Mouse (Mus musculus): ENCODE data around the gene Zkscan8. TPM values are rescaled to one million over a fixed set of nuclear protein-coding genes. Genes with fewer than 3 reads are reported as not detected.
A peak's percentile ranks its signal among the peaks of the same experiment; 100 is the strongest.
"Not testable (repeated sequence)": the region's sequence is repeated elsewhere in the genome, so short reads cannot be mapped to it uniquely, and the experiment has no call there.

The Zkscan8 gene
- polyA plus RNA-seq, 1 experiment from 2014 or later = 11.0 TPM

DNA sequence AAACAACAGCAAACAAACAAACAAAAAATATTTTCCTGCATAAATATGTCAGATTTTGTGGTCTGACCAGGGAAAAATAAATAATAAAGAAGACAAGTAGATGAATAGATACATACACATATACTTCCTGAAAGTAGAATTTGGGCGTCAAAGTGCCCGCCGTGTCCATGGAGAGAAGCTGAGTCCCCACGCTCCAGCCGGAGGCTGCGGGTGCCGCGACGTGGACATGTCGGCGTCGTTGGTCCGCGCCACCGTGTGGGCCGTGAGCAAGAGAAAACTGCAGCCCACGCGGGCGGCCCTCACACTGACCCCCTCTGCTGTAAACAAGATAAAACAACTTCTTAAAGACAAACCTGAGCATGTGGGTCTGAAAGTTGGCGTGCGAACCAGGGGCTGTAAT is 35.8 kb downstream of the Zkscan8 start, which contains the start of gene AK157302:
TSS of gene AK157302 (plus strand) at position 144 of the 400 bp plus-strand sequence.
- Histone ChIP-seq H3K4me1 (replicated peaks; ENCODE audit: control insufficient read depth, insufficient read depth, low read length) (no peaks in the 10 kb centered on the region), H3K4me2 (replicated peaks; ENCODE audit: low read depth, low read length) (no peak within 1 kb of the TSS), H3K9me3 (ENCODE audit: control insufficient read depth, low read length) (no peaks in the 10 kb centered on the region), H3K4me3 (ENCODE audit: low read depth, low read length) (no peak within 1 kb of the TSS), H3K36me3 (ENCODE audit: control insufficient read depth, insufficient read depth, low read length) (no peaks in the 10 kb centered on the region), H3K27me3 (ENCODE audit: control insufficient read depth, insufficient read depth, low read length) (no peaks in the 10 kb centered on the region), H3K9ac (ENCODE audit: low read depth, low read length) (no peak within 1 kb of the TSS), H3K27ac (ENCODE audit: low read depth, low read length) (no peak within 1 kb of the TSS)
- WGBS = 92% methylated on average over 21 of the region's 21 CpGs
- DNase-seq (ENCODE audit: low spot score) (no peak), ATAC-seq (ENCODE audit: low FRiP score) (no peak)

DNA sequence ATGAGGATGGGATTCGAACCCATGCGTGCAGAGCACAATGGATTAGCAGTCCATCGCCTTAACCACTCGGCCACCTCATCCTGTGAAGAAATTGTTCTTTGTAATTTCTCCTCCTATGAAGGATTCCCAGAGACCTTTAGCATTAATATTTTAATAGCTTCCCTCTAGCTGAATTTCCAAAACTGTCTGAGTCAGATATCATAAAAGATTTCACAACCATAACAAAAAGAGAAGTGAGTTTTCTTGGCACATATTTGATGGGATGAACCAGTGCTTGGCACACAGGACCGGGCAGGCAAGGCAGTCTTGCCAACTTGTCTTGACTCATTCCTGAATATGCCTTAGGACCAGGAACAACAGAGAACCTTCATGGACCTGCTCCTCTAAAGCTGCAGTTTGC is 38.1 kb downstream of the Zkscan8 start:
- H3K27ac ChIP-seq (ENCODE audit: low read depth, low read length) = no peak overlapping the region
- no peak overlapping the region for H3K4me3 ChIP-seq (ENCODE audit: low read depth, low read length)
- H3K4me2 ChIP-seq (replicated peaks; ENCODE audit: low read depth, low read length) = no peak overlapping the region
- H3K9ac ChIP-seq (ENCODE audit: low read depth, low read length) = no peak overlapping the region
- no peaks in the 10 kb centered on the region for H3K27me3 ChIP-seq (ENCODE audit: control insufficient read depth, insufficient read depth, low read length)
- no peaks in the 10 kb centered on the region for H3K4me1 ChIP-seq (replicated peaks; ENCODE audit: control insufficient read depth, insufficient read depth, low read length)
- H3K36me3 ChIP-seq (ENCODE audit: control insufficient read depth, insufficient read depth, low read length) = no peaks in the 10 kb centered on the region
- ATAC-seq (ENCODE audit: low FRiP score) (no peak), DNase-seq (ENCODE audit: low spot score) (no peak)
- no peaks in the 10 kb centered on the region for H3K9me3 ChIP-seq (ENCODE audit: control insufficient read depth, low read length)
- 94% methylated on average over 5 of the region's 5 CpGs for WGBS

DNA sequence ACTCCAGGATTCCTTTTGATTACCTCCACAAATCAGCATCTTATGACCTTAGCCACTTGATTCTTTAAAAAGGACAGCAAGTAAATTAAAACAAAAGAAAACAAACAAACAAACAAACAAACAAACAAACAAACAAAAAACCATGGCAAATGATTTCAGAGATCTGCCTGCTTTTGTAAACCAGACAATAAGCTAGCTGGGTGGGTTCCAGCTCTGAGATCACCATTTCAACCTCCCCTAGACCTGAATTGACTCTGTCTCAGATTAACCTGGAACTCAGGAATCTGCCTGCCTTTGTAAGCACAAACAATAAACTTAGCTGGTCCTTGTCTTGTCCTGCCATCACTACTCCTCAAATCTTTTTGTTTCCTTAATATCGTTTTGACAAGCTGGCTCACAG is 44.0 kb downstream of the Zkscan8 start:
- Histone ChIP-seq H3K4me3 (ENCODE audit: low read depth, low read length) (no peak overlapping the region), H3K36me3 (ENCODE audit: control insufficient read depth, insufficient read depth, low read length) (no peaks in the 10 kb centered on the region), H3K4me2 (replicated peaks; ENCODE audit: low read depth, low read length) (no peak overlapping the region), H3K9ac (ENCODE audit: low read depth, low read length) (no peak overlapping the region), H3K4me1 (replicated peaks; ENCODE audit: control insufficient read depth, insufficient read depth, low read length) (no peaks in the 10 kb centered on the region), H3K27ac (ENCODE audit: low read depth, low read length) (no peak overlapping the region), H3K9me3 (ENCODE audit: control insufficient read depth, low read length) (no peaks in the 10 kb centered on the region), H3K27me3 (ENCODE audit: control insufficient read depth, insufficient read depth, low read length) (no peaks in the 10 kb centered on the region)
- 90% methylated on average over 1 of the region's 1 CpGs for WGBS
- ATAC-seq (ENCODE audit: low FRiP score) (no peak), DNase-seq (ENCODE audit: low spot score) (no peak)

DNA sequence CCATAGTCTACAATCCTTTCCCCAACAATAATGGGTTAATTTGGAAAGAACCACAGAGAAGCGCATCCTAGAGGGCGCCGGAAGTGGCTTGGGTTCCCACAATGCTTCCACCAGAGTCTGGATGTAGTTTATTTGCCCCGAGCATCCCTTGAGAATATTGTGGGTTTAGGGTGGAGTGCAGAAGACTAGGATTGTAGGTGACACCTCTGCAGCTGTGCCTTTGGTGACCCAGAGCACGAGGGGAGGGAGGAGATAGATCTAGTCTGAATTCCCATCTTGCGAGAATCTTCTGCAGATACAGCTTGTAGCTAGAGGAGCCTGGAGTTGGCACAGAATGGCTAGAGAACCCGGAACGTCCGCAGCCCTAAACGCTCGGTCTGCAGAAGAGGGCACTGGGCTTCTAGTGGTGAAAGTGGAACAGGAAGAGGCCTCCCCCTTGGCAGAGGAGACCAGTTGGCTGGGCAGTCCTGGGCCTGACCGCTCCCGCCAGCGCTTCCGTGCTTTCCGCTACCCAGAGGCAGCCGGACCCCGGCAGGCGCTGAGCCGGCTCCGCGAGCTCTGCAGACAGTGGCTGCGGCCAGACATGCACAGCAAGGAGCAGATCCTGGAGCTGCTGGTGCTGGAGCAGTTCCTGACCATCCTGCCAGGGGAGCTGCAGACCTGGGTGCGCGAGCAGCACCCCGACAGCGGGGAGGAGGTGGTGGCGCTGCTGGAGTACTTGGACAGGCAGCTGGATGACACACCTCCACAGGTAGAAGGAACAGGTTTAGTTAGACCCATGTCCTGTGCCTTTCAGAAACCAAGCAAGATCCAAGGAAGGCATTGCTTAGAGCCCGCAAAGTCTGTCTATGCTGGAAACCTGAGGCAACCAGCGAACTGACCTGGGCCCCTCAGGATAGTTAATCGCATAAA is 51.9 kb downstream of the Zkscan8 start, which contains the start of the genes Zkscan4 and Gm10065:
TSS of gene Zkscan4 (plus strand) at position 149 of the 912 bp plus-strand sequence.
TSS of gene Gm10065 (minus strand) at position 683 of the 912 bp plus-strand sequence.
- H3K27ac ChIP-seq (ENCODE audit: low read depth, low read length); H3K4me1 ChIP-seq (replicated peaks; ENCODE audit: control insufficient read depth, insufficient read depth, low read length); H3K36me3 ChIP-seq (ENCODE audit: control insufficient read depth, insufficient read depth, low read length); H3K27me3 ChIP-seq (ENCODE audit: control insufficient read depth, insufficient read depth, low read length); H3K9me3 ChIP-seq (ENCODE audit: control insufficient read depth, low read length): not testable (repeated sequence)
- ATAC-seq (ENCODE audit: low FRiP score) (peak; percentile 89), DNase-seq (ENCODE audit: low spot score) (peak; percentile 86)
- H3K4me2 ChIP-seq (replicated peaks; ENCODE audit: low read depth, low read length) = peak within 1 kb of the TSS; percentile 62
- H3K4me3 ChIP-seq (ENCODE audit: low read depth, low read length) = peak within 1 kb of the TSS; percentile 51
- WGBS = 3% methylated on average over 29 of the region's 31 CpGs
- H3K9ac ChIP-seq (ENCODE audit: low read depth, low read length) = peak within 1 kb of the TSS; percentile 66

- H3K27ac ChIP-seq (ENCODE audit: low read depth, low read length) = no peak overlapping the region
- no peaks in the 10 kb centered on the region for H3K36me3 ChIP-seq (ENCODE audit: control insufficient read depth, insufficient read depth, low read length)
- no peak overlapping the region for H3K4me3 ChIP-seq (ENCODE audit: low read depth, low read length)
- H3K27me3 ChIP-seq (ENCODE audit: control insufficient read depth, insufficient read depth, low read length) = peaks cover 2% of the 10 kb centered on the region; the same call in 1 of the 2 replicates
- no peak overlapping the region for H3K4me2 ChIP-seq (replicated peaks; ENCODE audit: low read depth, low read length)
- no peaks in the 10 kb centered on the region for H3K9me3 ChIP-seq (ENCODE audit: control insufficient read depth, low read length)
- no peaks in the 10 kb centered on the region for H3K4me1 ChIP-seq (replicated peaks; ENCODE audit: control insufficient read depth, insufficient read depth, low read length)
- no peak overlapping the region for H3K9ac ChIP-seq (ENCODE audit: low read depth, low read length)
- DNase-seq (ENCODE audit: low spot score) (no peak), ATAC-seq (ENCODE audit: low FRiP score) (no peak)
- 31% methylated on average over 4 of the region's 4 CpGs for WGBS
Measured at GRCm38 (mm10) chr13:21472427-21472826, 58.5 kb downstream of the Zkscan8 start.

GRCm38 (mm10) chr13:21469097-21469496 is 61.8 kb downstream of the Zkscan8 start:
- ATAC-seq (ENCODE audit: low FRiP score) (no peak), DNase-seq (ENCODE audit: low spot score) (peak; percentile 9)
- H3K9ac ChIP-seq (ENCODE audit: low read depth, low read length) = no peak overlapping the region
- 31% methylated on average over 9 of the region's 9 CpGs for WGBS
- H3K27ac ChIP-seq (ENCODE audit: low read depth, low read length) = no peak overlapping the region
- no peak overlapping the region for H3K4me2 ChIP-seq (replicated peaks; ENCODE audit: low read depth, low read length)
- H3K36me3 ChIP-seq (ENCODE audit: control insufficient read depth, insufficient read depth, low read length) = no peaks in the 10 kb centered on the region
- H3K27me3 ChIP-seq (ENCODE audit: control insufficient read depth, insufficient read depth, low read length) = peaks cover 2% of the 10 kb centered on the region; the same call in 1 of the 2 replicates
- H3K4me1 ChIP-seq (replicated peaks; ENCODE audit: control insufficient read depth, insufficient read depth, low read length) = no peaks in the 10 kb centered on the region
- H3K4me3 ChIP-seq (ENCODE audit: low read depth, low read length) = no peak overlapping the region
- H3K9me3 ChIP-seq (ENCODE audit: control insufficient read depth, low read length) = no peaks in the 10 kb centered on the region

- ATAC-seq (ENCODE audit: low FRiP score) = peak; percentile 99
- H3K36me3 ChIP-seq (ENCODE audit: control insufficient read depth, insufficient read depth, low read length) = no peaks in the 10 kb centered on the region
- peak; percentile 91 for DNase-seq (ENCODE audit: low spot score)
- 2% methylated on average over 53 of the region's 54 CpGs for WGBS
- H3K27me3 ChIP-seq (ENCODE audit: control insufficient read depth, insufficient read depth, low read length) = peaks cover 2% of the 10 kb centered on the region; the same call in 1 of the 2 replicates
- H3K4me2 ChIP-seq (replicated peaks; ENCODE audit: low read depth, low read length) = peak within 1 kb of the TSS; percentile 68
- H3K4me3 ChIP-seq (ENCODE audit: low read depth, low read length) = peak within 1 kb of the TSS; percentile 47
- H3K27ac ChIP-seq (ENCODE audit: low read depth, low read length) = peak within 1 kb of the TSS; percentile 27; the same call in 1 of the 2 replicates
- H3K4me1 ChIP-seq (replicated peaks; ENCODE audit: control insufficient read depth, insufficient read depth, low read length) = no peaks in the 10 kb centered on the region
- no peaks in the 10 kb centered on the region for H3K9me3 ChIP-seq (ENCODE audit: control insufficient read depth, low read length)
- peak within 1 kb of the TSS; percentile 59 for H3K9ac ChIP-seq (ENCODE audit: low read depth, low read length)
Measured at GRCm38 (mm10) chr13:21468061-21469019, 62.6 kb downstream of the Zkscan8 start, which contains the start of gene Nkapl. TSS of gene Nkapl (minus strand) at chr13:21468509.

DNA sequence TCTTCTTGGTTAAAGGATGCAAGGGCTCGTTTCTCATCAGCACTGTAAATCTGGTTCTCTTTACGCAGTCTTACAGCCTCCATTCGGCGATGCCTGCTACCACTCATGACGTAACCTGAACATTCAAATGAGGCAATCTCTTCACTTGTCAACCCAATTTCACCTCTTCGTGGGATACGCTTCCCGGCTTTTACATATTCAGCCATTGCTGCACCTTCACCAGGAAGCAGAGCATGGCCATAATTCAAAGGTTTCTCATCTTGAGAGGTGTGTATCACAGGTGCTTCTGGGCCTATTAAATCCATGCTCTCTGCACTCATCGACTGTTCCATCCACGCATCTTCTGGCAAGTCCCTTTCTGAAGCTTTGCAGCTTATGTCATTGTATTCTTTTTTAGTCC is 63.6 kb downstream of the Zkscan8 start:
- ATAC-seq (ENCODE audit: low FRiP score) = no peak
- no peak for DNase-seq (ENCODE audit: low spot score)
- no peak overlapping the region for H3K4me3 ChIP-seq (ENCODE audit: low read depth, low read length)
- whole genome bisulfite sequencing = 83% methylated on average over 10 of the region's 10 CpGs
- no peaks in the 10 kb centered on the region for H3K36me3 ChIP-seq (ENCODE audit: control insufficient read depth, insufficient read depth, low read length)
- H3K9me3 ChIP-seq (ENCODE audit: control insufficient read depth, low read length) = no peaks in the 10 kb centered on the region
- no peak overlapping the region for H3K9ac ChIP-seq (ENCODE audit: low read depth, low read length)
- H3K4me2 ChIP-seq (replicated peaks; ENCODE audit: low read depth, low read length) = no peak overlapping the region
- no peak overlapping the region for H3K27ac ChIP-seq (ENCODE audit: low read depth, low read length)
- peaks cover 2% of the 10 kb centered on the region; the same call in 1 of the 2 replicates for H3K27me3 ChIP-seq (ENCODE audit: control insufficient read depth, insufficient read depth, low read length)
- no peaks in the 10 kb centered on the region for H3K4me1 ChIP-seq (replicated peaks; ENCODE audit: control insufficient read depth, insufficient read depth, low read length)
